Mouse (Mus musculus): ENCODE results near the gene Mlst8. TPM values are rescaled to one million over a fixed set of nuclear protein-coding genes. Genes with fewer than 3 reads are reported as not detected.

Mlst8 gene
- total and polyA plus RNA-seq, 2 experiments from 2014 or later, result 26.3 to 55.3 TPM

GRCm38 (mm10) chr17:24490399-24490798, 11.5 kb upstream of the Mlst8 start:
- H3K9ac ChIP-seq (replicated peaks; ENCODE audit: low read length), result peak overlapping the region; percentile 96; the same call in 1 of the 2 replicates
- H3K27me3 ChIP-seq (ENCODE audit: insufficient read depth, low read length), result no peaks in the 10 kb centered on the region
- H3K27ac ChIP-seq, result peak overlapping the region; percentile 97; the same call in 1 of the 2 replicates
- DNase-seq (ENCODE audit: low spot score) (peak; percentile 57), ATAC-seq (no peak)
- peak overlapping the region; percentile 96 for H3K4me3 ChIP-seq (ENCODE audit: low read length)
- no peaks in the 10 kb centered on the region for H3K9me3 ChIP-seq (ENCODE audit: low read length)
- TF ChIP-seq CTCF (IDR thresholded peaks at IDR 0.05; ENCODE audit: low read depth), result no peak
- H3K4me2 ChIP-seq (ENCODE audit: low read depth, low read length), result peak overlapping the region; percentile 70
- peaks cover 16% of the 10 kb centered on the region for H3K4me1 ChIP-seq (ENCODE audit: insufficient read depth, low read length)
- WGBS, result 60% methylated on average over 4 of the region's 4 CpGs
- H3K36me3 ChIP-seq (ENCODE audit: insufficient read depth, low read length), result no peaks in the 10 kb centered on the region

GRCm38 (mm10) chr17:24489265-24490030, 10.6 kb upstream of the Mlst8 start:
- TF ChIP-seq CTCF (IDR thresholded peaks at IDR 0.05; ENCODE audit: low read depth), result no peak
- Histone ChIP-seq H3K4me2 (ENCODE audit: low read depth, low read length) (peak overlapping the region; percentile 70), H3K4me1 (ENCODE audit: insufficient read depth, low read length) (peaks cover 18% of the 10 kb centered on the region), H3K4me3 (ENCODE audit: low read length) (peak overlapping the region; percentile 96), H3K36me3 (ENCODE audit: insufficient read depth, low read length) (no peaks in the 10 kb centered on the region), H3K9me3 (ENCODE audit: low read length) (no peaks in the 10 kb centered on the region), H3K27ac (peak overlapping the region; percentile 97), H3K27me3 (ENCODE audit: insufficient read depth, low read length) (no peaks in the 10 kb centered on the region), H3K9ac (replicated peaks; ENCODE audit: low read length) (peak overlapping the region; percentile 96)
- 12% methylated on average over 19 of the region's 19 CpGs for WGBS
- ATAC-seq (peak; percentile 50), DNase-seq (ENCODE audit: low spot score) (peak; percentile 50)

- no peaks in the 10 kb centered on the region for H3K27me3 ChIP-seq (ENCODE audit: insufficient read depth, low read length)
- H3K4me1 ChIP-seq (ENCODE audit: insufficient read depth, low read length), result peaks cover 18% of the 10 kb centered on the region
- DNase-seq (ENCODE audit: low spot score) (peak; percentile 66), ATAC-seq (peak; percentile 68)
- no peaks in the 10 kb centered on the region for H3K9me3 ChIP-seq (ENCODE audit: low read length)
- H3K36me3 ChIP-seq (ENCODE audit: insufficient read depth, low read length), result no peaks in the 10 kb centered on the region
- peak overlapping the region; percentile 70 for H3K4me2 ChIP-seq (ENCODE audit: low read depth, low read length)
- under 1% methylated on average over 55 of the region's 81 CpGs for WGBS
- no peak for TF ChIP-seq CTCF (IDR thresholded peaks at IDR 0.05; ENCODE audit: low read depth)
- peak overlapping the region; percentile 96 for H3K9ac ChIP-seq (replicated peaks; ENCODE audit: low read length)
- peak overlapping the region; percentile 96 for H3K4me3 ChIP-seq (ENCODE audit: low read length)
- peak overlapping the region; percentile 97 for H3K27ac ChIP-seq
Measured at GRCm38 (mm10) chr17:24488662-24489264, 9.9 kb upstream of the Mlst8 start.

- Histone ChIP-seq H3K9ac (replicated peaks; ENCODE audit: low read length) (peak within 1 kb of the TSS; percentile 96), H3K9me3 (ENCODE audit: low read length) (no peaks in the 10 kb centered on the region), H3K4me1 (ENCODE audit: insufficient read depth, low read length) (peaks cover 18% of the 10 kb centered on the region), H3K36me3 (ENCODE audit: insufficient read depth, low read length) (no peaks in the 10 kb centered on the region), H3K27ac (peak within 1 kb of the TSS; percentile 97), H3K4me3 (ENCODE audit: low read length) (peak within 1 kb of the TSS; percentile 96), H3K4me2 (ENCODE audit: low read depth, low read length) (peak within 1 kb of the TSS; percentile 70), H3K27me3 (ENCODE audit: insufficient read depth, low read length) (no peaks in the 10 kb centered on the region)
- DNase-seq (ENCODE audit: low spot score), result peak; percentile 82
- no peak for TF ChIP-seq CTCF (IDR thresholded peaks at IDR 0.05; ENCODE audit: low read depth)
- 1% methylated on average over 45 of the region's 45 CpGs for WGBS
- peak; percentile 68 for ATAC-seq
Measured at GRCm38 (mm10) chr17:24488186-24488661, 9.3 kb upstream of the Mlst8 start, which contains the start of gene Caskin1. TSS of gene Caskin1 (plus strand) at chr17:24488601.

GRCm38 (mm10) chr17:24485090-24485860, 6.4 kb upstream of the Mlst8 start:
- no peaks in the 10 kb centered on the region for H3K36me3 ChIP-seq (ENCODE audit: insufficient read depth, low read length)
- H3K27me3 ChIP-seq (ENCODE audit: insufficient read depth, low read length), result no peaks in the 10 kb centered on the region
- H3K27ac ChIP-seq, result peak overlapping the region; percentile 60; the same call in 1 of the 2 replicates
- peaks cover 18% of the 10 kb centered on the region for H3K4me1 ChIP-seq (ENCODE audit: insufficient read depth, low read length)
- no peak for ATAC-seq
- WGBS, result 45% methylated on average over 11 of the region's 11 CpGs
- DNase-seq (ENCODE audit: low spot score), result peak; percentile 73
- no peaks in the 10 kb centered on the region for H3K9me3 ChIP-seq (ENCODE audit: low read length)
- no peak overlapping the region; the same call in 1 of the 2 replicates for H3K9ac ChIP-seq (replicated peaks; ENCODE audit: low read length)
- no peak for TF ChIP-seq CTCF (IDR thresholded peaks at IDR 0.05; ENCODE audit: low read depth)
- H3K4me3 ChIP-seq (ENCODE audit: low read length), result no peak overlapping the region
- H3K4me2 ChIP-seq (ENCODE audit: low read depth, low read length), result no peak overlapping the region

- Histone ChIP-seq H3K4me2 (ENCODE audit: low read depth, low read length) (no peak overlapping the region), H3K27me3 (ENCODE audit: insufficient read depth, low read length) (no peaks in the 10 kb centered on the region), H3K4me3 (ENCODE audit: low read length) (no peak overlapping the region), H3K36me3 (ENCODE audit: insufficient read depth, low read length) (no peaks in the 10 kb centered on the region), H3K9ac (replicated peaks; ENCODE audit: low read length) (no peak overlapping the region), H3K9me3 (ENCODE audit: low read length) (no peaks in the 10 kb centered on the region), H3K27ac (no peak overlapping the region), H3K4me1 (ENCODE audit: insufficient read depth, low read length) (peaks cover 11% of the 10 kb centered on the region)
- WGBS, result 83% methylated on average over 3 of the region's 3 CpGs
- DNase-seq (ENCODE audit: low spot score) (no peak), ATAC-seq (no peak)
- no peak for TF ChIP-seq CTCF (IDR thresholded peaks at IDR 0.05; ENCODE audit: low read depth)
Measured at GRCm38 (mm10) chr17:24483495-24483894, 4.6 kb upstream of the Mlst8 start.

Data from hindbrain, postnatal 0 days (tissue).